Mouse (Mus musculus) C2C12 (cell line): Measurements from ENCODE around the gene Fnbp1.

ENCODE experiments used
- CTCF ChIP-seq: IDR thresholded peaks from one replicate; pipeline ENCODE4 v1.5.1; 2011; ENCODE audit not compliant: control insufficient read depth, insufficient read depth, insufficient read length
- MAX ChIP-seq: IDR thresholded peaks from one replicate; pipeline ENCODE4 v1.6.1; 2011; ENCODE audit warnings: mild to moderate bottlenecking, control low read depth
- MYOG ChIP-seq: IDR thresholded peaks from one replicate; pipeline ENCODE4 v1.6.1; 2011; ENCODE audit not compliant: control insufficient read depth, insufficient read length; ENCODE audit errors: extremely low read depth
- USF1 ChIP-seq: IDR thresholded peaks from one replicate; pipeline ENCODE4 v1.6.1; 2011; ENCODE audit warnings: low read depth, mild to moderate bottlenecking, control low read depth, moderate library complexity

DNA sequence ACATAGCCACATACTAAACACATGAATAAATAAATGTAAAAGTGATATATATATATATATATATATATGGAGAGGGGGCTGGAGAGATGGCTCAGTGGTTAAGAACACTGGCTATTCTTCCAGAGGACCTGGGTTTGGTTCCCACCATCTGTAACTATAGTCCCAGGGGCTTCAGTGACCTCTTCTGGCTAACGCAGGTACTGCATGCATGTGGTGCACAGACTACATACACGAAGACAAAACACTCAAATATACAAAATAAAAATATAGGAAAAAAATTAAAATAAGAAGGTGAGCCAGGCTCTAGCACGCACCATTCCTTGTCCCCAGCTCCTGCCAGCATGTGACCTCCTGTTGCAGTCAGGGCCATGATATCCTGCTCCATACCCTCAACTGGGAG, 85.7 kb downstream of the Fnbp1 start:
- no peak for TF ChIP-seq MAX
- no peak for TF ChIP-seq MYOG
- TF ChIP-seq CTCF: no peak
- no peak for TF ChIP-seq USF1
